8 mouse cellular contexts compared by ENCODE assay signal in the genomic region with DNA sequence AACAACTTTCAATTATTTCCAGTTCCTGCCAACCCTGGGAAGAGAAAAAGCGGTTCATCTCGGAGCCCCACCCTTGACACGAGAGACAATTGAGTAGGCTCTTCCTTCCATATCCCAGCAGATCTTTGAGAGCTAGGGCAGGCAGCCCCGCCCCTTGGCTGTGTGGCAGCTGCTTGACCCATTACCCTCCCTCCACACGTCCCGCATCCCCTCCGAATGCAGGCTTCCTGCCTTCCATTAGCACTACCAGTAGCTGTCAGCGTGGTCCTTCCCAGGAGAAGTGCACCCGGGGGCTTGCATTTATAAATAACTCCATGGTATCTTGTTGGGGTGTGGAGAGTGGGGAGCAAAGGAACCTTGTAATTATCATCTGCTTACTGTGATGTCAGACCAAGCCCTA. TPM values are rescaled to one million over a fixed set of nuclear protein-coding genes. Genes with fewer than 3 reads are reported as not detected.
DNase-seq lines count a peak whose midpoint lies in the region; ATAC-seq and TF ChIP-seq lines count a peak whose summit lies in the region.

No protein-coding gene starts in this region.

- no peak for TF ChIP-seq EP300 in liver, postnatal 0 days (IDR thresholded peaks at IDR 0.05; ENCODE audit: low read depth)

- intact Hi-C loops in left cerebral cortex, postnatal 36 days (cut with DNase I): loop anchor here (2.0 to 5.0 kb wide), 3 partner anchors 68 to 127 kb away; partner anchors contain the start of gene Slc19a1

- no peaks in the 10 kb centered on the region for H3K9me3 ChIP-seq in neural tube, embryonic 11.5 days (ENCODE audit: control insufficient read depth, low read length)
- no peaks in the 10 kb centered on the region for H3K9me3 ChIP-seq in liver, postnatal 0 days (ENCODE audit: low read length)

- H3K4me1 ChIP-seq in neural tube, embryonic 11.5 days (ENCODE audit: control insufficient read depth, insufficient read depth, low read length): peaks cover 19% of the 10 kb centered on the region; the same call in 1 of the 2 replicates
- H3K4me1 ChIP-seq in liver, postnatal 0 days (ENCODE audit: insufficient read depth): peaks cover 14% of the 10 kb centered on the region

- H3K9ac ChIP-seq in neural tube, embryonic 11.5 days (ENCODE audit: low read length): no peak overlapping the region
- no peak overlapping the region for H3K9ac ChIP-seq in liver, postnatal 0 days (replicated peaks)

- H3K27me3 ChIP-seq in neural tube, embryonic 11.5 days (ENCODE audit: control insufficient read depth, insufficient read depth, low read length): no peaks in the 10 kb centered on the region
- peaks cover 2% of the 10 kb centered on the region; the same call in 1 of the 2 replicates for H3K27me3 ChIP-seq in liver, postnatal 0 days (ENCODE audit: insufficient read depth, low read length)

- no peak overlapping the region for H3K4me3 ChIP-seq in neural tube, embryonic 11.5 days (ENCODE audit: low read depth, low read length)
- no peak overlapping the region for H3K4me3 ChIP-seq in liver, postnatal 0 days (ENCODE audit: low read depth, low read length)

- no peaks in the 10 kb centered on the region for H3K36me3 ChIP-seq in neural tube, embryonic 11.5 days (ENCODE audit: control insufficient read depth, insufficient read depth, low read length)
- H3K36me3 ChIP-seq in liver, postnatal 0 days (replicated peaks; ENCODE audit: insufficient read depth, low read length): no peaks in the 10 kb centered on the region

- ATAC-seq in neural tube, embryonic 11.5 days (ENCODE audit: insufficient read depth, low FRiP score, low TSS enrichment): no peak
- ATAC-seq in liver, postnatal 0 days: no peak

- TF ChIP-seq CTCF in liver, postnatal 0 days (IDR thresholded peaks at IDR 0.05; ENCODE audit: low read depth): no peak

- no peak overlapping the region for H3K4me2 ChIP-seq in neural tube, embryonic 11.5 days (ENCODE audit: low read depth)
- H3K4me2 ChIP-seq in liver, postnatal 0 days (ENCODE audit: low read depth, low read length): no peak overlapping the region

- peak; percentile 66 for DNase-seq in neural tube, embryonic 11.5 days (ENCODE audit: low spot score)
- DNase-seq in neural tube, embryonic 10.5 days (ENCODE audit: extremely low spot score, low spot score): no peak
- peak; percentile 18 for DNase-seq in gastrocnemius, postnatal 25 days
- DNase-seq in kidney, postnatal 25 days: peak; percentile 53 to 76
- peak; percentile 82 for DNase-seq in retina, postnatal 1 day
- no peak for DNase-seq in thymus, postnatal 10 days (ENCODE audit: low spot score in 2 of 2)
- no peak for DNase-seq in liver, postnatal 0 days
- no peak for DNase-seq in left cerebral cortex, postnatal 36 days (ENCODE audit: low spot score in 2 of 2)

- WGBS in neural tube, embryonic 11.5 days: 16% methylated on average over 9 of the region's 9 CpGs
- WGBS in liver, postnatal 0 days (ENCODE audit: insufficient replicate concordance): 38% methylated on average over 9 of the region's 9 CpGs

- peak overlapping the region; percentile 11; the same call in 1 of the 2 replicates for H3K27ac ChIP-seq in neural tube, embryonic 11.5 days (ENCODE audit: low read depth, low read length)
- H3K27ac ChIP-seq in liver, postnatal 0 days (ENCODE audit: low read depth): no peak overlapping the region

RNA-seq across cellular contexts. Expression of gene Pcbp3, which starts 2.3 kb away (rescaled TPM):
- polyA plus RNA-seq in neural tube, embryonic 11.5 days (2014; fragmentation: Nextera tagmentation; extraction: Ambion mirVana): 42.2 and 47.3 TPM in 2 replicates
- 1 to 10 TPM; 1.9 to 3.2 TPM for total RNA-seq in gastrocnemius, postnatal 25 days (2021)
- polyA plus RNA-seq in liver, postnatal 0 days (2015; fragmentation: Nextera tagmentation; extraction: Ambion mirVana): 2.7 and 2.9 TPM in 2 replicates
- 10 to 100 TPM; 67.5 to 68.4 TPM for total RNA-seq in left cerebral cortex, postnatal 36 days (2021)

Comparison
In these comparisons a context has a peak if more than half of its experiments do, and no peak if none do; other contexts are left out.
1. DNase-seq: peak in neural tube, embryonic 11.5 days (single experiment), gastrocnemius, postnatal 25 days (single experiment), kidney, postnatal 25 days (2 of 2) and retina, postnatal 1 day (single experiment); none in neural tube, embryonic 10.5 days (single experiment), thymus, postnatal 10 days (0 of 2), liver, postnatal 0 days (single experiment) and left cerebral cortex, postnatal 36 days (0 of 2).
2. RNA of gene Pcbp3, which starts 2.3 kb away (total RNA-seq): 67.5 to 68.4 TPM in left cerebral cortex, postnatal 36 days; 1.9 to 3.2 TPM in gastrocnemius, postnatal 25 days; every median in the first group is over 10 times any median in the second.